Mouse (Mus musculus) T-helper 1 cell (primary cell): ENCODE measurements around the gene Ldlr.
"Not testable (repeated sequence)": the region's sequence is repeated elsewhere in the genome, so short reads cannot be mapped to it uniquely, and the experiment has no call there.

Experiments
- in situ Hi-C: fragments of 300-600 bp; cut with MboI, MseI; formaldehyde crosslinking; loops from one replicate; pipeline ENCODE4 v1.15.1; 2025; ENCODE audit warnings: high pct_unique_total_duplicates

Ldlr gene

GRCm38 (mm10) chr9:21723377-21724146 is at the start of gene Ldlr:
Gene Ldlr, plus strand, starts transcription at chr9:21723483.
- in situ Hi-C loops: no loop called here

- in situ Hi-C loops: no loop called here
Observed at GRCm38 (mm10) chr9:21677706-21678105, 45.6 kb upstream of the Ldlr start.

- in situ Hi-C loops: no loop called here
Observed at GRCm38 (mm10) chr9:21680448-21680847, 42.8 kb upstream of the Ldlr start.

- in situ Hi-C loops: no loop called here
Observed at GRCm38 (mm10) chr9:21682827-21683226, 40.5 kb upstream of the Ldlr start.

- in situ Hi-C loops: no loop called here
Observed at GRCm38 (mm10) chr9:21683897-21684296, 39.4 kb upstream of the Ldlr start.

GRCm38 (mm10) chr9:21688554-21688953 is 34.7 kb upstream of the Ldlr start:
- in situ Hi-C loops: no loop called here

- in situ Hi-C loops: no loop called here
Observed at GRCm38 (mm10) chr9:21690031-21690430, 33.3 kb upstream of the Ldlr start.

- in situ Hi-C loops: no loop called here
Observed at GRCm38 (mm10) chr9:21691862-21692261, 31.4 kb upstream of the Ldlr start.

- in situ Hi-C loops: no loop called here
Observed at GRCm38 (mm10) chr9:21692491-21692890, 30.8 kb upstream of the Ldlr start.

- in situ Hi-C loops: no loop called here
Observed at GRCm38 (mm10) chr9:21694071-21694470, 29.2 kb upstream of the Ldlr start.

- in situ Hi-C loops: no loop called here
Observed at GRCm38 (mm10) chr9:21695229-21695792, 28.0 kb upstream of the Ldlr start.

- in situ Hi-C loops: no loop called here
Observed at GRCm38 (mm10) chr9:21697121-21697520, 26.2 kb upstream of the Ldlr start.

GRCm38 (mm10) chr9:21699280-21699679 is 24.0 kb upstream of the Ldlr start:
- in situ Hi-C loops: not testable (repeated sequence)

GRCm38 (mm10) chr9:21701091-21701490 is 22.2 kb upstream of the Ldlr start:
- in situ Hi-C loops: no loop called here

- in situ Hi-C loops: no loop called here
Observed at GRCm38 (mm10) chr9:21703494-21703893, 19.8 kb upstream of the Ldlr start.

- in situ Hi-C loops: no loop called here
Observed at GRCm38 (mm10) chr9:21706085-21706484, 17.2 kb upstream of the Ldlr start.

GRCm38 (mm10) chr9:21706586-21707265 is 16.6 kb upstream of the Ldlr start:
- in situ Hi-C loops: no loop called here

GRCm38 (mm10) chr9:21709340-21709739 is 13.9 kb upstream of the Ldlr start:
- in situ Hi-C loops: no loop called here

- in situ Hi-C loops: no loop called here
Observed at GRCm38 (mm10) chr9:21715298-21715697, 8.0 kb upstream of the Ldlr start.

GRCm38 (mm10) chr9:21717015-21717414 is 6.3 kb upstream of the Ldlr start:
- in situ Hi-C loops: no loop called here

- in situ Hi-C loops: no loop called here
Observed at GRCm38 (mm10) chr9:21721036-21721435, 2.2 kb upstream of the Ldlr start.

GRCm38 (mm10) chr9:21724147-21724536 is 859 bp downstream of the Ldlr start:
- in situ Hi-C loops: no loop called here
